Mouse (Mus musculus): ENCODE measurements at regions not wholly inside any gene's neighbourhood (a gene's known extent, or its start where the extent isn't known, plus 50 kb on each side); places are given as distances from the start of the nearest gene placed in this dataset.

DNA sequence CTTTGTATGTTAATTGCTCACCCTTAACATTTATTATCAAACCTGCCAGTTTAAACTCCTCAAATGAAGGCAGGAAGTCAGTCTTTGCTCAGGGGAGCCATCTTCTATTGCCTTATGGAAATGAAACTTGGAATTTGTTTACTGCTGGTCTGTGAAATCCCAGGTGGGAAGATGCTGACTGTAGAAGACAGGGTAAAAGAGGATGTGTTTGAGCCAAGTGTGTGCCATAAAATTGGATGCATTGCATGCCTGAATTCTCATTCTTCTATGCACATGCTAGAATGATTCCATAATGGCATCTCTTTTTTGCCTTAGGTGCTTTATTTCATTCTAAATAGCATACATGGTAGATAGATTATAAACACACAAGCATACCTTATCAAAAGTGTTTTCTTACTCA is 1249.9 kb upstream of the Lrrc6 start:
- no peak for ATAC-seq (ENCODE audit: poor library complexity, severe bottlenecking)

DNA sequence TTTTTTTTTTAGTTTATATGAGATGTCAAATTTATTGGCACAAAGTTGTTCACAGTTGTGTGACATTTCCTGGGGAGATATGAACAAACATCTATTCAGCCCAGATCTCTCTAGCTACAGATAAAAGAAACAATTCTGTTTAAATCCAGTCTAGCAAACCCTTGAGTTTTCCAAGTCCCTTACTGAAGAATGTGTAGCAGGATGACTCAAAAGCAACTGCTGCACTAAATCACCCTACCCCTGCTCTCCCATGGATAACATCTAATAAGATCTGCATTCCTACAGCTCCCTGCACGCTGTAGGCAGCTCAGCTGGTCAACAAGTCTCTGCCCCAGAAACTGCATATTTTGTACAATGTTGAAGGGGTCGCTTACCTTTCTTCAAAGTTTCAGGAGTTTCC is 1242.6 kb upstream of the Lrrc6 start:
- no peak for ATAC-seq (ENCODE audit: poor library complexity, severe bottlenecking)

DNA sequence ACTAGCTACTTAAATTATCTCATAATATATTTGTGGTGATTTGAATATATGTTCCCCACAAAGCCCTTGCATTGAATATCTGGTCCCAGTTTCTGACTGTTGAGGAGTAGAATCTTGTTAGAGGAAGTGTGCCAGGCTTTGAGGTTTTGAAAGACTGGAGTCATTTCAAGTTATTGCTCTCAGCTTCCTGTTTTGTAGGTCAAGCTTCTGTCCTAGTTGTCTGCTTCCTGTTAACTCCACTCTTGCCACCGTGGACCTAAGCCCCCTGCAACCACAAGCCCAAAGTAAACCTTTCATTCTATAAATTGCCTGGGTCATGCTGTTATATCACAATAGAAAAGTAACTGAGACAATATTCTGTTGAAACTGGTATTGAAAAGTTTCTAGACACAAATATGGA is 1232.3 kb upstream of the Lrrc6 start:
- peak; percentile 98 for ATAC-seq (ENCODE audit: poor library complexity, severe bottlenecking)

DNA sequence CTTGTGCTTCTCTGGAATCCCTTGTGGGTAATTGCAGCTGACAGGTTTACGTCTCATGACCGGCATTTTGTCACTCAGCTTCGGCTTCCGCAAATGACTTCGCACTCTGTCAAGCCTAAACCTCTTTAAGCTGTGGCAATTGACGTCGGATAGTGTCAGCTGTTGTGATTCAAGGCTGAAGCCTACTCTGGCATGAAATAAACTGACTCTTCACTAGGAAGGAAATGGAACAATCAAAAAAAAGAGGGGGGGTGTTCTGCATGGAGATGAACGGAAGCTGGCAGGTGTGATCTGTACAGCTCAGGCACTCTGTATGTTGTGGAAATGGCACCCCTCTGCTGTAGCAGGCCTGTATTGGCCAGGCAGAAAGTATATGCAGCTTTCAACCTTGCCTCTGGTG is 1228.8 kb upstream of the Lrrc6 start:
- ATAC-seq (ENCODE audit: poor library complexity, severe bottlenecking): no peak

DNA sequence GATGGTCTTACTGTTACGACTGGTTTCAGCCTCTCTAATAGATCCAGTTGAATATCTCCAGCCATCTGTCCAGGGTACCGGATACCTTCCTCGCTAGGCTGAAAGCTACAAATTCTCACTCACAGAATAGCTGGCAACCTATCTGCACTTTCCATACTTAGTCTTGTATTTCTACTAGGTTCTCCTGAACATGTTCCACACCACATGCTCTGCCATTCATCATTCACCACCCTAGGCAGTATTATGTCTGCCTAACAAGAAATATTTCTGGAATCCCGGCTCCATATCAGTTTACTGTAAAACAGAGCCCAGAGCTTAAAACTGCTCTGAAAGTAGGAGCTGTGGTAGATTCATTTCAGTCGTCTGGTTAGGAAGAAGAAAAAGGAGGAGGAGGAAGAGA is 1224.5 kb upstream of the Lrrc6 start:
- ATAC-seq (ENCODE audit: poor library complexity, severe bottlenecking): no peak

DNA sequence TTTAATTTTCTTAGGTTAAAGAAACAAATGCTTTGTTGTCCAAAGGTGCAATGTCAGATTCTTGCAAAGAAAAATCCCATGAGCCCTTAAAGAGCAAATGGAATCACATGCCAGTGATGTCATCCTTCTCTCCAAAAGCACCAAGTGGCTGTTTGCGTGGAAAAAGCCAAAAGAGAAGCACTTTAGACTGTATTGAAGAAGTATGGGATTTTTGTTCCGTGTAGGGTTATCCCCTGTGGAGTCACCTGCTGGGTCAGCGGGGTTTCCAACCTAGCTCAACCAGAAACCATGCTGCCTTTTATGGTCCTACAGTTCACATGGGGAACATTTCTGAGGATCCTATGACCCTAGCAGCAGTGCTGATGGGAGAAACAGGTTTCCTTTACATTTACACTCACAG is 1213.5 kb upstream of the Lrrc6 start:
- ATAC-seq (ENCODE audit: poor library complexity, severe bottlenecking): no peak

DNA sequence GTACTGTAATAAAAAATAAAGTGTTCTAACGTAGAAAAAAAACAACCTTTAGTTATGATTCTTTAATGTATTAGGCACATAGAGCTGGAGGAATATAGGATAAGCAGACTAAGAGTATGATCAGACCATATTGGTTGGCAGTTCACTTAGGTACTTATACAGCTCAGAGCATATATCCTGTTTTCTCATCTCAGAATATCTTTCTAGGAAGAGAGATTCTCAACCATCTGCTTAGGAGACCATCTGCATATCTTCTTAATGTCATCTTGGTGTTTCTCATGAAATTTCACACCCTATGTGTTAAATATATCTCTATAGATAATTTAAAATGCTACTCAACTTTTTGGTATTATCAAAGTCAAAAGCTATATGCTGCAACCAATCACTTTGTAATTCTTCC is 1185.4 kb upstream of the Lrrc6 start:
- ATAC-seq (ENCODE audit: poor library complexity, severe bottlenecking): no peak

DNA sequence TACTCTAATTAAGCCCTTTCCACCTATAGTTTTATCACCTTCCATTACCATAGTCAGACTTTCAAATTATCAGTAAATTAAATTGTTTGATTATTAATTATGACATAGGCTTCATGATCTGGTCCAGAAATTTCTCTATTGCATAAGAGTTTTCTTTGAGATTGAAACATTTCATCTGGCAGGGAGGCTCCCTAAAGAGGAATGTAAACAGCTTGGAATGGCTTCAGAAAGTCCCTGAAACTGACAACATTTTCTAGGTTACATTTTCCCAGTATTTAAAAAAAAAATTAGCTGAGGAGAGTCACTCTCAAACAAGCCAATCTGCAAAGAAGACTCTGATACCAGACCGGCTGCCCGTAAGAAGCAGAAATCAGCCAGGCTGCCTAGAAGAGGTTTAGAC is 1172.6 kb upstream of the Lrrc6 start:
- ATAC-seq (ENCODE audit: poor library complexity, severe bottlenecking): no peak

DNA sequence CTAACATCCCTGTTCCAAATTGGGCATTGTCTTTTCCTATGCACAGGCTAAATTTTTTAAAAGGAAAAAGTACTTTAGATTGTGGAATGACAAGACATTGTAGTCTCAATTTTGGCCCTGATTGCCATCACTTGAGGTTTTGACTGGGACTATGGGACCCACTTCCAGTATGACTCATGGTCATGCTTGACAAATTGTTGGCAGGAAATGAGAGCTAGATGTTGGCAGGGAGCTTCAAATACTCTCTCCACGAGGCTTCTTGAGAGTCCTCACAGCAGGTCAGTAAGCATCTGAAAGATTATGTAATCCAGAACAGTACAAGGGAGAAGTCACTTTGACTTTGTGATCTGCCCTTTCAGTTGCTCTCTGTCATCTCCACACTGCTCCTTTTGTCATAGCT is 1135.4 kb upstream of the Lrrc6 start:
- no peak for ATAC-seq (ENCODE audit: poor library complexity, severe bottlenecking)

DNA sequence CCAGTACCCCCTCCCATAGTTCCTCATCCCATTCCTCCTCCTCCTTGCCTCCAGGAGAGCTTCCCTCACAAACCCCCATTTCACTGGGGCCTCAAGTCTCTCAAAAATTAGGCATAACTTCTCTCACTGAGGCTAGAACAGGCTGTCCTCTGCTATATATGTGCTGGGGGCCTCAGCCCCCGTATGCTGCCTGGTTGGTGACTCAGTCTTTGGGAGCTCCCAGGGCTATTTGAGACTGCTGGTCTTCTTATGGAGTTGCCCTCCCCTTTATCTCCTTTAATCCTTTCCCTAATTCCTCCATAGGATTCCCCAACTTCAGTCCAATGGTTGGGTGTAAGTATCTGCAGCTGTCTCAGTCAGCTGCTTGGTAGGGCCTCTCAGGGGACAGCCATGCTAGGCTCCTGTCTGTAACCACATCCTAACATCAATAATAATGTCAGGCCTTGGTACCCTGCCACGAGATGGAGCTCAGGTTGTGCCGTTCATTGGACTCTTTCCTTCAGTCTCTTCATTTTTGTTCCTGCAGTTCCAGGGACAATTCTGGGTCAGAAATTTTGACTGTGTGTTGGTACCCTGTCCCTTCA is 1126.1 kb upstream of the Lrrc6 start:
- ATAC-seq (ENCODE audit: poor library complexity, severe bottlenecking): no peak

DNA sequence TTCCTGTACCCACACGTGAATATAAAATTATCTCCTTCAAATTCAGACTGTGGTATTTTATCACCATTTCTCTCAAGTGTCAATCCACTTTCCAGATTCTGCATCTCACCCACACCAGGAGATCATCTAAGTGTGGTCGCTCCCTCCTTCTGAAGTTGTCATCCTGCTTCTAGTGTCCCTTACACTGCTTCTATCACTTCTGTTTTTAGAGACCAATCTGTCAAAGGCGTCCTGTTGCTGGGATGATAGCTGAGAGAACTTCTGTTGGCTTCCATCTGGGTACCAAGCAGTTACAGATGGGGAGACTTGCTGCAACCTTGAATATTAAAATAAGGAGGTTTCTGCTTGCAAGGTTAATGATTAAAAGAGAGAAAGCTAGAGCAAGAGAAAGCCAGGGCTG is 1111.2 kb upstream of the Lrrc6 start:
- ATAC-seq (ENCODE audit: poor library complexity, severe bottlenecking): no peak

DNA sequence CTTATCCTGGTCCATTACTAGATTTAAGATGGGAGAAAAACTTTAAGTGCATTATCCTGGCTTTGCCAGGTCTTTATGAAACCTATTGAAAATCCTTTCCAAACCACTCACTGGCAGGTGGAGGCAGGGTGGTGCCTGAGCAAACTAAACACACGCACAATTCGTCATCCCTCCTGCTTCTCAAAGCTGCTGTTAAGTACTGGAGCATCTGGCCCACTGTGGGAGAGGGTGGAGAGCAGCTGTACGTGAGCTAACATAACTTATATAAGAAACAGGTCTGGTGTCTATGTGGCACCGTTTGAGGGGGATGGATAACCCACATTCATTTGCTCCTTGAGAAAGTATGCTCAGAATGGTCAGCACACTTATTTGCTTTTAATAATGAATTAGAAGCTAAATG is 1097.7 kb upstream of the Lrrc6 start:
- ATAC-seq (ENCODE audit: poor library complexity, severe bottlenecking): no peak

DNA sequence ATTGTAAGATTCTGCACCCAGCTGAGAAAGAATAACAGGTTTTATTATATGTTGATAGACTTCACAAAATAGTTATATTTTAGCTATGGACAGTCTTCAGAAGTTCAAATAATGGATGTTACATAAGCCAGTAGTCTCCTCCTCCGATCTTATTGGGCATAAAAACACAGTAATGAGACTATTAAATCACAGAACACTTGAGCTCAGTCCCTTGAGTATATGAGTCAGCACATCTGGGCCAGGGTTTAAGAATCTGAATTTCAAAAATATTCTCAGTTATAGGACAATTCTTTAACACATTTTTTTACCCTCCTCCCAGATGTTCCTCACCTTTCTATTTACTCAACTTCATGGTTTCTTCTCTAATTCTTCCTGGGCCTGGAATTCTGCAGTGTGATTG is 1075.9 kb upstream of the Lrrc6 start:
- ATAC-seq (ENCODE audit: poor library complexity, severe bottlenecking): no peak

DNA sequence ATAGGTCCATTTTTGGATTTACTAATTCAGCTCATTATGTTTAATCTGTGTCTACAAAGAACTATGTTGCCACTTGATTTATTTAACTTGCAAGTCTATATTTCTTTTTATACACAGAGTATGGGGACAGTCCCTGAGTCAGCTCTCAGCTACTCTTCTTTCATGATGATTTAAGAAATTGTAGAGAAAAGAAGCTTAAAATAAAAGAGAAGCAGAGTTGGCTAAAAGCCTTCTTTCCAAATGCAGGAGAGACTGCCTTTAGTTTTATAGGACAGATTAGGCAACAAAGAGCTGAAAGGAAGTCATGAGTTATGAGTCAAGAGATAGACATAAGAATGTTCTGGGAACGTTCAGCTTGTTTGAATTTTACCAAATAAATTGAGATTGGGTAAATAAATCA is 1070.9 kb upstream of the Lrrc6 start:
- no peak for ATAC-seq (ENCODE audit: poor library complexity, severe bottlenecking)

DNA sequence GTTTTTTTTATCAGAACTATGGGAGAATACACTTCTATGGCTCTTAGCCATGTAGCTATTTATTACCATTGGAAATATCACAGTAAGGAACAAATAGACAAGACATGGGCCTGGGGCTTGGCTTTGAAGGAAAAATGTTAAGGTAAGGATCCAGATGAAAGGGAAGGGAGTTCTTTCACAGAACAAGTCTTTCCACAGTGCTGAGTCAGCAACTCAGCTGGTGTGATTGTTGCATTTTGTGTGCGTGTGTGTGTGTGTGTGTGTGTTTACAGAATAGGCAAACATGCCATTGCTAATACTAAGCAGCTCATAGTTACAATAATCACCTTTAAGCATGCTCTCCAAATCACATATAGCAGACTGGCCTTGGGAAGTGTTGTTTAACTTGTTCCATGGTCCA is 1056.6 kb upstream of the Lrrc6 start:
- ATAC-seq (ENCODE audit: poor library complexity, severe bottlenecking): no peak

DNA sequence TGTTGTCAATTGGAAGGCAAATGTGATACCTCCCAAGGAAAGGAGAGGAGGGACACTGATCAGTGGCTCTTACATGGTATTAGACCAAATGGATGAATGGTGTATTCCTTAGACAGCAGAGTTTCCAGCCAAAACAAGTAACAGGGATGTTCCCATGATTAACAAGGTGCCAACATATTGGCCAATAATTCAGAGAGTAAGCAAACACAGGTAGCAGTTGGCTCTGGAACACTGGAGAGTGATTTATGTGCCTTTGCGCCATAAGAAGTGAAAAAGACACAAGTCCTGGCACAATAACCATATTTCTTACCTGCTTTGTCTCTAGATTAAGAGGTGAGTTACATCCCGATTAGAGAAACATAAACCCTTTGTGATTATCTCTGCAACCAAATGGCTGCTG is 1051.2 kb upstream of the Lrrc6 start:
- no peak for ATAC-seq (ENCODE audit: poor library complexity, severe bottlenecking)

DNA sequence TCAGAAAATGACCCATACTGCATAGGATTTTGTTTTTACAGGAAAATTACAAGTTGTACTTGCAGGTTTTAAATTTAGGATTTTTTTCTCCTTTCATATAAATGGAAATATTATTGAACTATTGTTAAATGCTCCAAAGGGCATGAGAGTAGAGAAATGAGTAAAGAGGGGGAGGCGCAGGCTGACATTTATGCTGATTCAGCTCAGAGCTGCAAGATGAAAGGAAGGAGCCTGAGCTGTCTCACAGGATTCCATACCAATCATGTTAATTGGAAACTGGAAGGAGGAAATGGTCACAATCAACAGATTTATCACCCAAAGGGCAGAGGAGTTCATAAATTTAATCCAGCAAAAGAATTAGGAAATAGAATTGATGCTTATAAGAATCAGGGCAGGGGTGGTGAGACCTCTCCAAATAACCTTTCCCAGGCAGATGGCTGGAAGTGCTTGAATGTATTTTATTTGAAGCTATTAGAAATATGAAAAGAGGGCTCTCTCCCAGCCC is 1046.2 kb upstream of the Lrrc6 start:
- no peak for ATAC-seq (ENCODE audit: poor library complexity, severe bottlenecking)

DNA sequence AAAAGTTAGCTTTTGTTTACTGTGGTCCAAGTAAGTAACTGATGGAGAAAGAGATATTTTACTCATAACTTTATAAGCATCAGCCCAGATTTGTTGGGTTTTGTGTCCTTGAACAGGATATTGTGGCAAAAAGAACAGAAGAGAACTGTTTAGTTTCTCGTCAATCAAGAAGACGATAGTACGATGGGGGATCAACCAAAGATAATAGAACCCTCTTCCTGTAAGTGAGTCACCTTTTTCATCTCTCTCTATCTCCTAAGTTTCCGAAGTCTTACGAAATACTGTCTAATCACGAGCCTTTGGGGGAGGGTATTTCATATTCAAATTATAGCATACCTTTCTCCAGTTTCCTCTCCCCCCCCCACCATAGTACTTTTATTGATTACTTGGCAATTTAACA is 1045.0 kb upstream of the Lrrc6 start:
- no peak for ATAC-seq (ENCODE audit: poor library complexity, severe bottlenecking)

DNA sequence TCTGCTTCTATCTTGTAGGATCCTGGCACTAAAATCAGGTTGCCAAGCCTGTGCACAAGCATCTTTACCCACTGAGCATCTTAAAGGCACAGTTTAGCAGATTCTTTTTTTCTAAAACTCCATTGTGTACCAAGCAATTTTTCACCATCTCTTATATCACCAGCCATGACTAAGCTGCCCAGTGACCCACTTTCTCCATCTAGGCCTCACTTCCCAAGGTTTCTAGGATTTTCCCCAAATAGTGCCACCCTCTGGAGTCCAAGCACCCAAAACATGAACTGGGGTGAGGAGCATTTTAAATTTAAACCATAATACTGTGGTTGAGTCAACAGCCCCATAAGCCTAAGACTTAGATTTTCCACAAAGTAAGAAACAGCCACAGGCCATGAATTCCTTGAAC is 1013.0 kb upstream of the Lrrc6 start:
- ATAC-seq (ENCODE audit: poor library complexity, severe bottlenecking): no peak

DNA sequence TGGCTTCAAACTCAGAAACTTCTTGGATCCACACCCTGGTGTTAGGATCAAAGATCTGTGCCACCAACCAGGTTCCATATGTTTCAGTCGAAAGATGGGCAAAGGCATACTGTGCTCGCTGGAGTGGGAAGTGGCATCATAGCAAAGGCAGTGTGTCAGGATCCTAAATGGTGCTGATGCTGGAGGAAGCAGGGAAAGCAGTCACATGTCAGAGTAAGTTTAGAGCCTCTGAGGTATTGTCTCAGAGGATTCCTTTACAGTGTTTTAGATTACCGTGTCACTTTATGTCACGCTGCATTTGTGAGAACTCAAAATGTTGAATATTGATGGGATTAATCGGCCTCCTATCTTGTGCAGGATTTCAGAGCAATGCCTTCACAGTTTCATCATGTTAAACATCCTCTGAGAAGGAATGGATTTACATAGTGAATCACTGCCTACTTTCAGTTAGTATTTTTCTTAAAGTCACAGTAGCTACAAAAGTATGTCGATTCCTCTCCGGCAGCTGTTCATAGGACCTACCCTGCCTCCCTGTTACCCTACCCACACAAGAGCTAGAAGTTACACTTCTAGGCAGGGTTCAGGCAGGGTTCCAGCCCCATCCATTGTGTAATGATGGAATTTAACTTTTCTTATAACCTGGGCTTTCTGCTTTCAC is 994.4 kb upstream of the Lrrc6 start:
- no peak for ATAC-seq (ENCODE audit: poor library complexity, severe bottlenecking)

DNA sequence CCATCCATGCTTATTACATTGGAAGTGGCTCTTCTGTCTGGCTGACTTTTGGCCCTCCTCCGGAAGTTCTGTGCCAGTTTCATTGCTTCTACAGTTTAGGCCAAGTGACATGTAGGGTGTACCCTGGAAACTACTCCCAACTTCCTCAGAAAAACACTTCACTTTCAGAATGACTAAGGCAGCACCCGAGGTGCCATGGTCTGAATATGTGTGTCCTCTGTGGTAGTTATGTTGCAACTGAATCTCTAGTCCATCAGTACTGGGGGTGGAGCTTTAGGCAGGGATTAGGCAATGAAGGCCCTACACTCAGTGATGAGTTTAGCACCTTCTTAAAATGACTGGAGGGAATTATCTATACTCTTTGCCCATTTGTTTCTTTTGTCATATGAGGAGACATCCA is 981.0 kb upstream of the Lrrc6 start:
- peak; percentile 94 for ATAC-seq (ENCODE audit: poor library complexity, severe bottlenecking)

DNA sequence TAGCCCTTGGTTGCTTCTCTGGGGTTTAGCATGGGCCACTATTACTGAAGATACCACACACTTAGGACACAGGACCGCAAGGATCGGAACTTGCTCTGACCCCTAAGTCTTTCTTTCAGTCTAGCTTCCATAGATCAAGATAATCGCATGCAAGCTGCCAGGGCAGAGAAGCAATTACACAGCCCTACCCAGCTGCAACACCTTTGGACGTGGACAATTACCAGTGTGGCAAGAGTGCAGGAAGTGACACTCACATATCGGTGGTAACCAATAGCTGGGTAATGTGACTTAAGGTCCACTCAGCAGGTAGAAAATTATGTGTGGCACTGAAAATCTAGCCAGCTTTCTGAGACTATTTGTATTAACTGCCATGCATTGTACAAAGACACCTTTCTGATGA is 973.6 kb upstream of the Lrrc6 start:
- no peak for ATAC-seq (ENCODE audit: poor library complexity, severe bottlenecking)

DNA sequence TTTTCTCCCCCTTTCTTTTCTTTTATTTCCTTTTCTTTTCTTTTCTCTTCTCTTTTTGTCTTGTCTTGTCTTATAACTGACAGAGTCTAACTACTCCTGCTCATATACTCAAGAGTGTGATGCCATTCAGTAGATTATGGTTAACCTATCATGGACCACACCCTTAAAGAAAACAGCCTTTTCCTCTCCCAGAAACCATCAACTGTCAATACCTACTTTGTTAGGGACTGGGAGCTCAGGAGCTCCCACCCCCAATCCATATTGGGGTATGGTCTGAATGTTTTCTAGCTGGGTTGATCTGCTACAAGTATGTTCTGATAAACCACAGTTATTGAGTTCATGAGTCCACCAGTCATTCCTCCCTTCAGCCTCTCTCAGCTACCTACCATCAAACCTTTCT is 972.3 kb upstream of the Lrrc6 start:
- ATAC-seq (ENCODE audit: poor library complexity, severe bottlenecking): no peak
